Mouse (Mus musculus) limb, embryonic 12.5 days (tissue): ENCODE measurements around the gene Thumpd2. TPM values are rescaled to one million over a fixed set of nuclear protein-coding genes. Genes with fewer than 3 reads are reported as not detected.
A peak's percentile ranks its signal among the peaks of the same experiment; 100 is the strongest.

Source experiments
- ATAC-seq: fragments of 200-750 bp; cut with Nextera tagmentation; 2 replicates; pipeline ENCODE4 v1.8.0; 2017; ENCODE audit warnings: low read depth, moderate TSS enrichment; ENCODE audit not compliant: insufficient number of reproducible peaks, insufficient read depth, low FRiP score, low TSS enrichment
- H3K27ac ChIP-seq: fragments of 300-500 bp; sonication (generic); 2 replicates; pipeline ENCODE4 v1.5.1; 2016; ENCODE audit warnings: mild to moderate bottlenecking, moderate library complexity
- H3K27me3 ChIP-seq: fragments of 300-500 bp; sonication (generic); 2 replicates; pipeline ENCODE4 v1.6.1; 2016; ENCODE audit warnings: mild to moderate bottlenecking, moderate library complexity
- H3K36me3 ChIP-seq: fragments of 300-500 bp; sonication (generic); 2 replicates; pipeline ENCODE4 v1.6.1; 2016; ENCODE audit warnings: mild to moderate bottlenecking, moderate library complexity
- H3K4me1 ChIP-seq: fragments of 300-500 bp; sonication (generic); replicated peaks from 2 replicates; pipeline ENCODE4 v1.6.1; 2016
- H3K4me2 ChIP-seq: fragments of 300-500 bp; sonication (generic); 2 replicates; pipeline ENCODE4 v1.6.1; 2016; ENCODE audit warnings: mild to moderate bottlenecking, moderate library complexity
- H3K4me3 ChIP-seq: fragments of 300-500 bp; sonication (generic); replicated peaks from 2 replicates; pipeline ENCODE4 v1.5.1; 2016; ENCODE audit warnings: mild to moderate bottlenecking
- H3K9ac ChIP-seq: fragments of 300-500 bp; sonication (generic); replicated peaks from 2 replicates; pipeline ENCODE4 v1.6.1; 2016; ENCODE audit warnings: mild to moderate bottlenecking, moderate library complexity
- H3K9me3 ChIP-seq: fragments of 300-500 bp; sonication (generic); 2 replicates; pipeline ENCODE4 v1.6.1; 2016; ENCODE audit warnings: mild to moderate bottlenecking, moderate library complexity
- WGBS: fragments of 180-500 bp; shearing (Covaris S2); methylation state at CpG from one replicate; pipeline ENCODE4 v1.1.7; 2016; 5-methylcytosine and 5-hydroxymethylcytosine counted together
- polyA plus RNA-seq: library from polyadenylated mRNA; unstranded; fragments of >200 nt; fragmentation: Nextera tagmentation; extraction: Ambion mirVana; gene quantifications from 2 replicates; pipeline ENCODE4 v1.2.1, GENCODE M21; 2016

Thumpd2 gene
- polyA plus RNA-seq, 1 experiment from 2014 or later = 17.0 TPM

DNA sequence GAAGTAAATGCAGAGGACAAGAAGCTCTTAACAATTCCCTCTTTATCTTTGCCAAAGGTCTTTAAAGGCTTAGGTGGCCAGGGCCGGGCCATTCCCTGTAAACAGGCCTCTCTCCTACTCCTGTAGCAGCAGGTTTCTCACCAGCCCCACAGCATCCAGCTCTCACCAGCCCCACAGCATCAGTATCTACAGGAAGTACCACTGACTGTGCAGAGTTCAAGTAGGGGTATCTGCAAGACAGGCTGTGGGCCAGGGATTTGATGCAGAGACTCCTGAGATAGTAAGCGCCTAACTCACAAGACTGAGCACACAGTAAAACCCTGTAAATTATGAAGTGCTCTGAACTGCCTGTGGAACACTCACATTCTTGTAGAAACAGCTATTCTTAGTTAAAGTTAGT, 31.9 kb downstream of the Thumpd2 start:
- Histone ChIP-seq H3K9me3 (no peaks in the 10 kb centered on the region), H3K4me1 (no peaks in the 10 kb centered on the region), H3K36me3 (peaks cover 70% of the 10 kb centered on the region), H3K9ac (no peak overlapping the region), H3K4me2 (no peak overlapping the region), H3K4me3 (no peak overlapping the region), H3K27ac (no peak overlapping the region), H3K27me3 (no peaks in the 10 kb centered on the region)
- no peak for ATAC-seq
- 59% methylated on average over 2 of the region's 2 CpGs for WGBS

DNA sequence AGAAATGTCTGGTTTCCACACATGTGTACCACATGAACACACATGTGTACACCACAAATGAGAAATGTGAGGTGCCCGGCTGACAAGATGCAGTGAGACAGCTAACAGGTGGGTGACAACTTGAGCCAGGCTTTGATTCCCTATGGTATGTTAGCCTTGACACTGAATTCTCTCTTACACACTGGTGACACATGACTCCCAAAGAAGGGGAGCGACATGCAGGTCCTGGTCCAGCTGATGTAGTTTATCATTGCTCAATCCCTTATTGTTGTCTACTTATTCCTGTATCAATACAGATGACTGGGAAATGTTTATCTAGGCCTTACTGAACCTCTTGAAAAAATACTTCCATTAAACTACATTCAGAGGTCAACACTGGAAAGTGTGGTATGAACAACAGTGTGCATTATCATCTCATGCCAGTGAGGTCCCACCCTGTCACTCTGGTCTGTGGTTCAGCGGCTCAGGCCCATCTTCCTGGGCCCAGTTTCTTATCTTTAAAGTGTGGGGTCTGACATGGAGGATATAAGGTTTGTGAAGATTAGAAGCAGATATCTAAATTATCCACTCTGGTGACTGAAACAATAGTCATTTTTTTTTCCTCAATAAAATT, 32.9 kb downstream of the Thumpd2 start:
- Histone ChIP-seq H3K4me2 (no peak overlapping the region), H3K9me3 (no peaks in the 10 kb centered on the region), H3K4me1 (no peaks in the 10 kb centered on the region), H3K9ac (no peak overlapping the region), H3K4me3 (no peak overlapping the region), H3K36me3 (peaks cover 67% of the 10 kb centered on the region), H3K27me3 (no peaks in the 10 kb centered on the region), H3K27ac (no peak overlapping the region)
- 87% methylated on average over 3 of the region's 3 CpGs for WGBS
- ATAC-seq = no peak

DNA sequence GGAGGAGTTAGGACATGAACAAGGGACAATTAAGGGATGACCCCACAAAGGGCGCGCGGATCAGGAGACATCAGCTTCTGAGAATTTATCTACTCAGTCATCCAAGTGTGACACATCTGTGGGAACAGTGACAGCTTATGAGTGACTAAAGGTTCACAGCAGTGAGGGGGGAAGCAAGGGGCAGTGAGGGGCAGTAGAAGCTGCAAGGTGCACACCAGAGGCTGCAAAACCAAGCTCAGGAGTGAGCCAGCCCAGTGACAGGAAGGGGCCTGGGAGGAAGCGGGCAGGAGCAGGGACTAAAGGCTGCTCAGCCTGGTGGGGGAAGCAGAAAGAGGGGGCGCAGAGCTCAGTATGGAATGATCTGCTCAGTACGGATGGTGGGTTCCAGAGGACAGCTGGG, 37.6 kb downstream of the Thumpd2 start:
- H3K27me3 ChIP-seq = no peaks in the 10 kb centered on the region
- H3K4me1 ChIP-seq = no peaks in the 10 kb centered on the region
- WGBS = 93% methylated on average over 6 of the region's 6 CpGs
- ATAC-seq = no peak
- no peak overlapping the region for H3K9ac ChIP-seq
- H3K4me2 ChIP-seq = no peak overlapping the region
- no peaks in the 10 kb centered on the region for H3K9me3 ChIP-seq
- H3K36me3 ChIP-seq = peaks cover 74% of the 10 kb centered on the region
- no peak overlapping the region for H3K27ac ChIP-seq
- no peak overlapping the region for H3K4me3 ChIP-seq

DNA sequence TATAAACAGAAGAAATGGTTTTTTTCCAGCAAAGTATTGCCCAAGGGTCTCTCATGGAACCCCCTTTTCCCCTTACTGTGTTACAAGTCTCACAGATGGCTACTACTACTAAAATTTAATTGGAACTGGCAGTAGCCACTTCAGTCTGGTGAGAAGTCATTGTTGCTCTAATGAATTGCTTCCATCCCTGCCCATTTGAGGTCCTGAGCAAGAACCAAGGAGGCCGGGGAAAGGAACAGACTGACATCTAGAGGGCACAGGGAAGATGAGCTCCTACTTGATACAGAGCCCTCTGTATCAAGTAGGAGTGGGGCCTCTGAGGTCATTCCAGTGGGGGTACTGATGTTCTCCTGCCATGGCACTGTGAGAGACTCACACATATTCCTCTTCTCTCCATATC, 47.8 kb downstream of the Thumpd2 start:
- ATAC-seq = peak; percentile 57; the same call in 1 of the 2 replicates
- no peaks in the 10 kb centered on the region for H3K9me3 ChIP-seq
- no peak overlapping the region for H3K9ac ChIP-seq
- no peaks in the 10 kb centered on the region for H3K36me3 ChIP-seq
- H3K27ac ChIP-seq = no peak overlapping the region
- no peak overlapping the region for H3K4me3 ChIP-seq
- WGBS = 27% methylated on average over 1 of the region's 1 CpGs
- peaks cover 17% of the 10 kb centered on the region for H3K4me1 ChIP-seq
- H3K27me3 ChIP-seq = no peaks in the 10 kb centered on the region
- H3K4me2 ChIP-seq = no peak overlapping the region

DNA sequence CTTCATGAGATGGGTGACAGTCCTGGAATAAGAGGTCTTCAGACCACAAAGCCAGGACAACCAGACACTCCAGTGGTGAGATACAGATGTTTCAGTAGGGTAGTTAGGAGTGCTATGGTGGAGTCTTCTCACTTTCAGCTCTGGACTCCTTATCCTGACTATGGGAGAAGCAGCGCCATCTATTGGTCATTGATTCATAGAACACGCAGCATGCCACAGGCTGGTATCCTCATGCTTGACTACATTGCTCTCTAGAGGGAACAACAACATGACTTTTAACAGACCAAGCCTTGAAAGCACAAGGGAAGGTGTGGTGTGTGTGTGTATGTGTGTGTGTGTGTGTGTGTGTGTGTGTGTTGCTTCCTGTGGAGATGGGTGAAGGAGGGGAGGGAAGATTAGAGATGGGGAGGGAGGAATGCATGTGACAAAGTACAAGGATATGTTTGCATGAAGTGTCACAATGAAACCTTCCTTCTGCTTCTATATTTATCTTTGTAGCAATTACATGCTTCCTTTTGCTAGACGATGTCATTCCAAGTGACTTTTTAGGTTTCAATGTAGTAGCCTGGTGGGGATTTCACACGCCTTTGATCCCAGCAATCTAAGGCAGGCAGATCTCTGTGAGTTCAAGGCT, 49.0 kb downstream of the Thumpd2 start:
- Histone ChIP-seq H3K4me3 (no peak overlapping the region), H3K9me3 (no peaks in the 10 kb centered on the region), H3K27me3 (no peaks in the 10 kb centered on the region), H3K36me3 (no peaks in the 10 kb centered on the region), H3K4me2 (no peak overlapping the region), H3K9ac (no peak overlapping the region), H3K4me1 (peaks cover 17% of the 10 kb centered on the region), H3K27ac (no peak overlapping the region)
- 52% methylated on average over 4 of the region's 4 CpGs for WGBS
- no peak for ATAC-seq

DNA sequence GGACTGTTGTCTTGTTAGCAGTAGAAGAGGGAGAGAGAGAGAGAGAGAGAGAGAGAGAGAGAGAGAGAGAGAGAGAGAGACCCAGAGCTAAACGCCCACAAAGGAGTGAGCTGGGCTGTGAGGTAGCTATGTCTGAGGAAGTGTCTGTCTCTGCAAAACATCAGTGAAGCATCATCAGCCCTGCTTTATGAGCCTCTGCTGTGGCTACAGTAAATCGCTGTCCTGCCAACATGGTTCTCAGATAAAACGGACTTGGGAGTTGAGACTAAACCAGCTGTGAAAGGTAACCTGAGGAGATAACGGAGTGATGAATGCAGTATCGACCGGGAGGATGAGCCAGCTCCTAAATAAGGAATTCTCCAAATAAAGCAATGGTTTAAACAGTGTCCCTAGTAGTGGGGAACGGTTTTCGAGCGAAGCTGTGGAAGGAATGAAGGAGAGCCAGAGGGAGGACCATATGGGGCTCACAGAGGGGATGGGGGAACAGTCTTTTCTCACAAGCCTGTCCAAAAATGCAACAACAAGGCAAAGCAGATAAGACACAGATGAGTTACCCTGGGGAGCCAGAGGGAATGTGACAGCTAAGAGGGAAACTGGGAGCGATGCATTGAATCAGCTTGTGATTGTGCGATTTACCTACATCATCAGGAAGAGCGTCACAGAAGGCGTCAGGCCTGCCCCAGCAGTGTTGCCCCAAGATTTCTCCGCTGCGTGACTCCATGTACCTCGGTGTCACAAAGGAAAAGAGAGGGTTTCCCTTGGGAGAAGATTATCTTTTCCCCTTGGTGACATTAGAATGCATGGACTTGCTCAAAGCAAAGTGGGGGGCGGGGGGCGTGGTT, 53.8 kb downstream of the Thumpd2 start:
- no peaks in the 10 kb centered on the region for H3K36me3 ChIP-seq
- ATAC-seq = no peak
- H3K27ac ChIP-seq = no peak overlapping the region

DNA sequence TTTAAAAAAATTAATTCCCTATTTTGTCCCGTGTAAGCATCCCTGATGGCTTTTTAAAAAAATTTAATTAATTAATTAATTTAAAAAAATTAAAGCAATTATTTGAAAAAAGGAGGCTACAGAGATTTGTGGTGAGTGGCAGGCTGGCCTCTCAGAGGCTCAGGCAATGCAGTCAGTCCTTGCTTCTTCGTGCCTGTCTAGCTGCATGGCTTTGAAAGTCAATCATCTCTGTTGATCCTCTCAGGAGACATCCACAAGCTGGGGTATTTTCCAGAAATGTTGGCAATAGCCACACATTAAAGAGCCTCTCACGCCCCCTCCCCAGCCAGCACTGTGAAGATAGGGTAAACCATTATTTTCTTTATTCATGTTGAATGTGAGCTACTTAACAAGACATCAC, 54.7 kb downstream of the Thumpd2 start:
- WGBS = 79% methylated on average over 3 of the region's 3 CpGs
- Histone ChIP-seq H3K36me3 (no peaks in the 10 kb centered on the region), H3K4me2 (no peak overlapping the region), H3K4me3 (no peak overlapping the region), H3K9ac (no peak overlapping the region), H3K9me3 (no peaks in the 10 kb centered on the region), H3K27ac (no peak overlapping the region), H3K4me1 (peaks cover 4% of the 10 kb centered on the region; the same call in 1 of the 2 replicates), H3K27me3 (no peaks in the 10 kb centered on the region)
- no peak for ATAC-seq

More for the DNA sequence above, 53.8 kb downstream of the Thumpd2 start:
- Histone ChIP-seq H3K9me3 (no peaks in the 10 kb centered on the region), H3K27me3 (no peaks in the 10 kb centered on the region), H3K4me1 (0 out of 2 replicates have a peak, but pooled peaks cover 2% of the 10 kb centered on the region), H3K9ac (no peak overlapping the region), H3K4me3 (no peak overlapping the region), H3K4me2 (no peak overlapping the region)
- 70% methylated on average over 18 of the region's 18 CpGs for WGBS

DNA sequence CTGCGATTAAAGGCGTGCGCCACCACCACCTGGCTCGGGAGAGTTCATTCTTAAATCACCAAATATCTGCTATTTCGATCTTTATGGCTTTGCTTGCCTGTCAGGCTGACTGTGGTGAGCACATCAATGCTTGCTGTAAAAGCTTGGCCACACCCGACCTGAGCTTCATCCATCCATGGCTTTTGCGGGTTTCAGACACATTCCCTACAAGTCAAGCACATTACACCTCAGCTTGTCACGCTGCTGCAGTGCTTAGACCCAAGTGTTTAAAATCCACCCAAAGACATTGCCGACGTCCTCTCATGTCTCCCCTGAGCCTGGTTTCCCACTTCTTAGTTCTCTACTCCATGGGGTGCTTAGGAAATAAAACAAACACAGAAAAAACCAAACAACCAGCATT, 55.8 kb downstream of the Thumpd2 start:
- no peak for ATAC-seq
- Histone ChIP-seq H3K4me2 (no peak overlapping the region), H3K9ac (no peak overlapping the region), H3K27me3 (no peaks in the 10 kb centered on the region), H3K36me3 (no peaks in the 10 kb centered on the region), H3K9me3 (no peaks in the 10 kb centered on the region), H3K27ac (no peak overlapping the region), H3K4me3 (no peak overlapping the region), H3K4me1 (peaks cover 14% of the 10 kb centered on the region)
- 80% methylated on average over 10 of the region's 10 CpGs for WGBS

DNA sequence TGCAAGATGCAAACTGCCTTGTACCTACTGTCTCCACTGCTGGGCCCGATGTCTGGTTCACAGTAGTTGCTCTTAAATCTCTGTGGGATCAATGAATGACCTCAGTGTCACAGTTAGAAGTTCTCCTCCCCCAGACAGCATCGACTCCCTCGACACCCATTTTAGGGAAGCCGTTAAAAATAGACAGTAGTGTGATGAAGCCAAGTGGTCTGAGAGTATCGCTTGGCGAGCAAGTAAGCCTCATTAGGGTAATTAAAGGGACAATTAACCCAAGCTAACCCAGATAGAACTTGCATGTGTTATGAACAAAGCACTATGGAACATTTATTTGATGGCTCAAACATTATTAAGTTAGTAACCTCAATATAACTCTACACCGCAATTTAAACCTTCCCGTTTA, 59.6 kb downstream of the Thumpd2 start:
- no peak overlapping the region for H3K4me3 ChIP-seq
- ATAC-seq = no peak
- no peak overlapping the region for H3K9ac ChIP-seq
- 47% methylated on average over 8 of the region's 8 CpGs for WGBS
- H3K27me3 ChIP-seq = no peaks in the 10 kb centered on the region
- no peaks in the 10 kb centered on the region for H3K36me3 ChIP-seq
- peaks cover 23% of the 10 kb centered on the region for H3K4me1 ChIP-seq
- no peaks in the 10 kb centered on the region for H3K9me3 ChIP-seq
- H3K27ac ChIP-seq = no peak overlapping the region
- no peak overlapping the region for H3K4me2 ChIP-seq

DNA sequence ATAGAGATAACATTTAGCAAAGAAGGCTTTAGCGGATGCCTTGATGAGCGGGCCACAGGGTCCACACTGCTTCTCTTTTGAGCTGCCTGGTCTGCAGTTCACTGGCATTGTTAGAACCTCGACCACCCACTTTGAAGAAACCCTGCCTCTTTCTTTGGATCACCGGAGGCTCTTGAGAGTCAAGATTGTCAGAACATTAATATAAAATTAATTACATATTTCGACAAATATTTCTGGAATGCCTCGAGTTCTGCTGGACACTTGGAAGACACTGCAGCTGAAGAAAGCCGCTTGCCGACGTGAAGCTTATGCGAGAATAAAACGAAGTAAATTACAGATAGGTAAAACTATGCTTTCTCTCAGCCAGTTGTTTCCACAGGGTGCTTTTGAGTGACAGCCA, 60.4 kb downstream of the Thumpd2 start:
- H3K36me3 ChIP-seq = no peaks in the 10 kb centered on the region
- no peak overlapping the region for H3K4me2 ChIP-seq
- H3K27me3 ChIP-seq = no peaks in the 10 kb centered on the region
- H3K9me3 ChIP-seq = no peaks in the 10 kb centered on the region
- no peak overlapping the region for H3K4me3 ChIP-seq
- 84% methylated on average over 11 of the region's 11 CpGs for WGBS
- H3K4me1 ChIP-seq = peaks cover 23% of the 10 kb centered on the region
- no peak overlapping the region for H3K27ac ChIP-seq
- no peak overlapping the region for H3K9ac ChIP-seq
- no peak for ATAC-seq

DNA sequence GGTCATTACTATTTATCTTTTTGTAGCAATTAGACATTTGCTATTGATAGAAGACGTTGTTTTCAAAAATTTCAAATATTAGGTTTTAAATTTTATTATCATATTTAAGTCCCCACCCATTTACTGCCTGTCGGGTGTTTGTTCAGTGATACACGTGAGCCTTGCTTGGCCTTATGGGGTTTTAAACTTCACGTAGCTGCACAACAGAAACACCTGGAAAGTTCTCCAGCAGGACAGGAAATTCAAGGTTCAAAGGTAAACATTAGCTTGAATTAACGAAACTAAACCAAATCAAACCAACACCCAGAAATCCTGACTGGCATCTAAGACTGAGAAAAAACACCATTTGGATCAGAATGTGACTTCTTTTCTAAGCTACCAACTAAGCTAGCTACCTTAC, 62.8 kb downstream of the Thumpd2 start:
- no peak overlapping the region for H3K9ac ChIP-seq
- H3K27me3 ChIP-seq = no peaks in the 10 kb centered on the region
- no peaks in the 10 kb centered on the region for H3K36me3 ChIP-seq
- H3K4me1 ChIP-seq = peaks cover 26% of the 10 kb centered on the region
- 56% methylated on average over 5 of the region's 5 CpGs for WGBS
- H3K4me3 ChIP-seq = no peak overlapping the region
- 0 out of 2 replicates have a peak overlapping the region, but pooled peaks have one; percentile 12 for H3K27ac ChIP-seq
- ATAC-seq = no peak
- H3K9me3 ChIP-seq = no peaks in the 10 kb centered on the region
- H3K4me2 ChIP-seq = no peak overlapping the region
